Mouse (Mus musculus): ENCODE data around the gene Mrpl23. TPM values are rescaled to one million over a fixed set of nuclear protein-coding genes. Genes with fewer than 3 reads are reported as not detected.

The Mrpl23 gene
- polyA plus RNA-seq, 1 experiment, result 72.2 TPM

GRCm38 (mm10) chr7:142576472-142577326, 44.2 kb downstream of the Mrpl23 start:
- Histone ChIP-seq H3K36me3 (ENCODE audit: control insufficient read depth, insufficient read depth) (no peaks in the 10 kb centered on the region), H3K79me3 (ENCODE audit: low read depth) (no peaks in the 10 kb centered on the region), H3K4me3 (ENCODE audit: insufficient read depth, poor library complexity, severe bottlenecking) (peak overlapping the region; percentile 25), H3K79me2 (ENCODE audit: control insufficient read depth, insufficient read depth) (no peaks in the 10 kb centered on the region), H3K27me3 (ENCODE audit: control insufficient read depth, insufficient read depth, insufficient read length) (no peaks in the 10 kb centered on the region), H3ac (ENCODE audit: control insufficient read depth, insufficient read length, low read depth) (peak overlapping the region; percentile 26)
- TF ChIP-seq MYOD1 (IDR thresholded peaks at IDR 0.05; ENCODE audit: control insufficient read depth, insufficient read length, low read depth) (no peak), USF1 (IDR thresholded peaks at IDR 0.05; ENCODE audit: low read depth) (no peak), CEBPB (IDR thresholded peaks at IDR 0.05; ENCODE audit: low read depth) (no peak), FOSL1 (IDR thresholded peaks at IDR 0.05; ENCODE audit: insufficient read depth, low read length, poor library complexity, severe bottlenecking) (no peak), MAX (IDR thresholded peaks at IDR 0.05) (no peak)

- H3K79me2 ChIP-seq (ENCODE audit: control insufficient read depth, insufficient read depth), result no peaks in the 10 kb centered on the region
- no peaks in the 10 kb centered on the region for H3K36me3 ChIP-seq (ENCODE audit: control insufficient read depth, insufficient read depth)
- H3K27me3 ChIP-seq (ENCODE audit: control insufficient read depth, insufficient read depth, insufficient read length), result no peaks in the 10 kb centered on the region
- no peak overlapping the region for H3ac ChIP-seq (ENCODE audit: control insufficient read depth, insufficient read length, low read depth)
- no peaks in the 10 kb centered on the region for H3K79me3 ChIP-seq (ENCODE audit: low read depth)
- no peak overlapping the region for H3K4me3 ChIP-seq (ENCODE audit: insufficient read depth, poor library complexity, severe bottlenecking)
- TF ChIP-seq CEBPB (IDR thresholded peaks at IDR 0.05; ENCODE audit: low read depth) (no peak), USF1 (IDR thresholded peaks at IDR 0.05; ENCODE audit: low read depth) (no peak), MAX (IDR thresholded peaks at IDR 0.05) (no peak), MYOD1 (IDR thresholded peaks at IDR 0.05; ENCODE audit: control insufficient read depth, insufficient read length, low read depth) (no peak), CTCF (IDR thresholded peaks at IDR 0.05; ENCODE audit: control insufficient read depth, insufficient read depth, insufficient read length) (no peak), MYOG (IDR thresholded peaks at IDR 0.05; ENCODE audit: control insufficient read depth, extremely low read depth, insufficient read length) (no peak), FOSL1 (IDR thresholded peaks at IDR 0.05; ENCODE audit: insufficient read depth, low read length, poor library complexity, severe bottlenecking) (no peak)
These were observed 45.4 kb downstream of the Mrpl23 start for GRCm38 (mm10) chr7:142577806-142578423.

- no peaks in the 10 kb centered on the region for H3K79me3 ChIP-seq (ENCODE audit: low read depth)
- H3ac ChIP-seq (ENCODE audit: control insufficient read depth, insufficient read length, low read depth), result no peak overlapping the region
- H3K36me3 ChIP-seq (ENCODE audit: control insufficient read depth, insufficient read depth), result no peaks in the 10 kb centered on the region
- H3K4me3 ChIP-seq (ENCODE audit: insufficient read depth, poor library complexity, severe bottlenecking), result no peak overlapping the region
- H3K27me3 ChIP-seq (ENCODE audit: control insufficient read depth, insufficient read depth, insufficient read length), result no peaks in the 10 kb centered on the region
- no peaks in the 10 kb centered on the region for H3K79me2 ChIP-seq (ENCODE audit: control insufficient read depth, insufficient read depth)
- TF ChIP-seq MAX (IDR thresholded peaks at IDR 0.05), result no peak
- no peak for TF ChIP-seq CEBPB (IDR thresholded peaks at IDR 0.05; ENCODE audit: low read depth)
- TF ChIP-seq FOSL1 (IDR thresholded peaks at IDR 0.05; ENCODE audit: insufficient read depth, low read length, poor library complexity, severe bottlenecking), result no peak
- no peak for TF ChIP-seq CTCF (IDR thresholded peaks at IDR 0.05; ENCODE audit: control insufficient read depth, insufficient read depth, insufficient read length)
- no peak for TF ChIP-seq USF1 (IDR thresholded peaks at IDR 0.05; ENCODE audit: low read depth)
- TF ChIP-seq MYOG (IDR thresholded peaks at IDR 0.05; ENCODE audit: control insufficient read depth, extremely low read depth, insufficient read length), result no peak
- TF ChIP-seq MYOD1 (IDR thresholded peaks at IDR 0.05; ENCODE audit: control insufficient read depth, insufficient read length, low read depth), result no peak
These were observed 46.6 kb downstream of the Mrpl23 start for GRCm38 (mm10) chr7:142579069-142579468.

- Histone ChIP-seq H3ac (ENCODE audit: control insufficient read depth, insufficient read length, low read depth) (peak overlapping the region; percentile 38), H3K36me3 (ENCODE audit: control insufficient read depth, insufficient read depth) (no peaks in the 10 kb centered on the region), H3K4me3 (ENCODE audit: insufficient read depth, poor library complexity, severe bottlenecking) (peak overlapping the region; percentile 6), H3K79me2 (ENCODE audit: control insufficient read depth, insufficient read depth) (no peaks in the 10 kb centered on the region), H3K79me3 (ENCODE audit: low read depth) (no peaks in the 10 kb centered on the region), H3K27me3 (ENCODE audit: control insufficient read depth, insufficient read depth, insufficient read length) (no peaks in the 10 kb centered on the region)
- no peak for TF ChIP-seq MYOG (IDR thresholded peaks at IDR 0.05; ENCODE audit: control insufficient read depth, extremely low read depth, insufficient read length)
- TF ChIP-seq MYOD1 (IDR thresholded peaks at IDR 0.05; ENCODE audit: control insufficient read depth, insufficient read length, low read depth), result no peak
- TF ChIP-seq MAX (IDR thresholded peaks at IDR 0.05), result no peak
- peak; percentile 54 for TF ChIP-seq CTCF (IDR thresholded peaks at IDR 0.05; ENCODE audit: control insufficient read depth, insufficient read depth, insufficient read length)
- no peak for TF ChIP-seq FOSL1 (IDR thresholded peaks at IDR 0.05; ENCODE audit: insufficient read depth, low read length, poor library complexity, severe bottlenecking)
These were observed 47.8 kb downstream of the Mrpl23 start for GRCm38 (mm10) chr7:142580121-142580879.

GRCm38 (mm10) chr7:142581186-142581585, 48.7 kb downstream of the Mrpl23 start:
- peaks cover 3% of the 10 kb centered on the region for H3K27me3 ChIP-seq (ENCODE audit: control insufficient read depth, insufficient read depth, insufficient read length)
- no peak overlapping the region for H3K4me3 ChIP-seq (ENCODE audit: insufficient read depth, poor library complexity, severe bottlenecking)
- TF ChIP-seq USF1 (IDR thresholded peaks at IDR 0.05; ENCODE audit: low read depth), result no peak
- TF ChIP-seq MYOG (IDR thresholded peaks at IDR 0.05; ENCODE audit: control insufficient read depth, extremely low read depth, insufficient read length), result no peak
- TF ChIP-seq FOSL1 (IDR thresholded peaks at IDR 0.05; ENCODE audit: insufficient read depth, low read length, poor library complexity, severe bottlenecking), result no peak
- TF ChIP-seq MAX (IDR thresholded peaks at IDR 0.05), result no peak
- no peak for TF ChIP-seq MYOD1 (IDR thresholded peaks at IDR 0.05; ENCODE audit: control insufficient read depth, insufficient read length, low read depth)
- TF ChIP-seq CEBPB (IDR thresholded peaks at IDR 0.05; ENCODE audit: low read depth), result no peak
- no peak for TF ChIP-seq CTCF (IDR thresholded peaks at IDR 0.05; ENCODE audit: control insufficient read depth, insufficient read depth, insufficient read length)
- H3K79me2 ChIP-seq (ENCODE audit: control insufficient read depth, insufficient read depth), result no peaks in the 10 kb centered on the region
- no peak overlapping the region for H3ac ChIP-seq (ENCODE audit: control insufficient read depth, insufficient read length, low read depth)
- no peaks in the 10 kb centered on the region for H3K79me3 ChIP-seq (ENCODE audit: low read depth)
- H3K36me3 ChIP-seq (ENCODE audit: control insufficient read depth, insufficient read depth), result no peaks in the 10 kb centered on the region
